Mouse (Mus musculus) thymus, postnatal 25 days (tissue): ENCODE measurements around the gene AI661453.
"Not testable (repeated sequence)": the region's sequence is repeated elsewhere in the genome, so short reads cannot be mapped to it uniquely, and the experiment has no call there.

Source experiments
- DNase-seq: peaks from one replicate; pipeline ENCODE4 v3.0.0; 2022

The AI661453 gene

GRCm38 (mm10) chr17:47436156-47436906 is at the start of gene AI661453:
TSS of gene AI661453 (plus strand) at chr17:47436615.
- DNase-seq: no peak

GRCm38 (mm10) chr17:47386649-47387048 is 49.8 kb upstream of the AI661453 start:
- DNase-seq: peak; percentile 73

GRCm38 (mm10) chr17:47394223-47394869 is 42.1 kb upstream of the AI661453 start:
- DNase-seq: peak; percentile 9

GRCm38 (mm10) chr17:47395376-47395913 is 41.0 kb upstream of the AI661453 start:
- DNase-seq: peak; percentile 31

- no peak for DNase-seq
These were observed 37.3 kb upstream of the AI661453 start for GRCm38 (mm10) chr17:47399091-47399490.

- no peak for DNase-seq
These were observed 36.0 kb upstream of the AI661453 start, which contains the start of gene Guca1a for GRCm38 (mm10) chr17:47400451-47400850. TSS of gene Guca1a (minus strand) at chr17:47400584.

- DNase-seq: no peak
These were observed 28.5 kb upstream of the AI661453 start for GRCm38 (mm10) chr17:47407717-47408557.

- DNase-seq: peak; percentile 66
These were observed 27.9 kb upstream of the AI661453 start for GRCm38 (mm10) chr17:47408558-47408898.

GRCm38 (mm10) chr17:47409897-47410861 is 26.2 kb upstream of the AI661453 start:
- DNase-seq: peak; percentile 33

- DNase-seq: no peak
These were observed 16.2 kb upstream of the AI661453 start for GRCm38 (mm10) chr17:47420195-47420594.

- DNase-seq: no peak
These were observed 14.8 kb upstream of the AI661453 start for GRCm38 (mm10) chr17:47421566-47421965.

- DNase-seq: not testable (repeated sequence)
These were observed 13.8 kb upstream of the AI661453 start for GRCm38 (mm10) chr17:47422616-47423015.

- no peak for DNase-seq
These were observed 12.2 kb upstream of the AI661453 start for GRCm38 (mm10) chr17:47424186-47424585.

GRCm38 (mm10) chr17:47427316-47427715 is 9.1 kb upstream of the AI661453 start:
- DNase-seq: no peak

- DNase-seq: no peak
These were observed 7.5 kb upstream of the AI661453 start for GRCm38 (mm10) chr17:47428831-47429304.

- no peak for DNase-seq
These were observed 5.6 kb upstream of the AI661453 start for GRCm38 (mm10) chr17:47430815-47431214.

- no peak for DNase-seq
These were observed 612 bp downstream of the AI661453 start, which contains the start of gene 1700001C19Rik for GRCm38 (mm10) chr17:47436907-47437547. TSS of gene 1700001C19Rik (minus strand) at chr17:47437376.

GRCm38 (mm10) chr17:47438611-47439010 is 2.2 kb downstream of the AI661453 start:
- no peak for DNase-seq

- DNase-seq: no peak
These were observed 3.1 kb downstream of the AI661453 start for GRCm38 (mm10) chr17:47439396-47440028.

- no peak for DNase-seq
These were observed 4.0 kb downstream of the AI661453 start for GRCm38 (mm10) chr17:47440359-47440890.
